Mouse (Mus musculus): ENCODE measurements around the gene 4931406P16Rik. TPM values are rescaled to one million over a fixed set of nuclear protein-coding genes. Genes with fewer than 3 reads are reported as not detected.

Gene 4931406P16Rik
- polyA plus RNA-seq, 1 experiment from 2014 or later: 26.9 TPM

- no peak for ATAC-seq
- Histone ChIP-seq H3K36me3 (no peaks in the 10 kb centered on the region), H3K4me1 (replicated peaks) (peaks cover 14% of the 10 kb centered on the region), H3K4me3 (replicated peaks) (no peak overlapping the region), H3K4me2 (replicated peaks) (no peak overlapping the region), H3K9ac (replicated peaks) (no peak overlapping the region), H3K27ac (no peak overlapping the region), H3K27me3 (no peaks in the 10 kb centered on the region), H3K9me3 (no peaks in the 10 kb centered on the region; the same call in 1 of the 2 replicates)
- 82% methylated on average over 5 of the region's 5 CpGs for WGBS
Observed at GRCm38 (mm10) chr7:34308586-34308985, 4.8 kb downstream of the 4931406P16Rik start.

GRCm38 (mm10) chr7:34305454-34305853 lies 7.9 kb downstream of the 4931406P16Rik start:
- Histone ChIP-seq H3K4me1 (replicated peaks) (no peaks in the 10 kb centered on the region), H3K36me3 (peaks cover 6% of the 10 kb centered on the region), H3K4me2 (replicated peaks) (no peak overlapping the region), H3K27ac (no peak overlapping the region), H3K9me3 (no peaks in the 10 kb centered on the region; the same call in 1 of the 2 replicates), H3K4me3 (replicated peaks) (no peak overlapping the region), H3K27me3 (no peaks in the 10 kb centered on the region), H3K9ac (replicated peaks) (no peak overlapping the region)
- WGBS: 81% methylated on average over 4 of the region's 4 CpGs
- ATAC-seq: no peak

- Histone ChIP-seq H3K36me3 (peaks cover 6% of the 10 kb centered on the region), H3K4me2 (replicated peaks) (no peak overlapping the region), H3K4me3 (replicated peaks) (no peak overlapping the region), H3K27ac (no peak overlapping the region), H3K4me1 (replicated peaks) (no peaks in the 10 kb centered on the region), H3K9ac (replicated peaks) (no peak overlapping the region), H3K9me3 (no peaks in the 10 kb centered on the region), H3K27me3 (no peaks in the 10 kb centered on the region)
- 97% methylated on average over 1 of the region's 1 CpGs for WGBS
- no peak for ATAC-seq
Observed at GRCm38 (mm10) chr7:34302651-34303050, 10.7 kb downstream of the 4931406P16Rik start.

- H3K36me3 ChIP-seq: peaks cover 6% of the 10 kb centered on the region
- H3K27me3 ChIP-seq: no peaks in the 10 kb centered on the region
- H3K27ac ChIP-seq: no peak overlapping the region
- ATAC-seq: no peak
- no peaks in the 10 kb centered on the region for H3K9me3 ChIP-seq
- H3K4me1 ChIP-seq (replicated peaks): no peaks in the 10 kb centered on the region
- H3K4me3 ChIP-seq (replicated peaks): no peak overlapping the region
- no peak overlapping the region for H3K4me2 ChIP-seq (replicated peaks)
- 92% methylated on average over 3 of the region's 3 CpGs for WGBS
- no peak overlapping the region for H3K9ac ChIP-seq (replicated peaks)
Observed at GRCm38 (mm10) chr7:34301952-34302351, 11.4 kb downstream of the 4931406P16Rik start.

- H3K27ac ChIP-seq: no peak overlapping the region
- whole genome bisulfite sequencing: 97% methylated on average over 2 of the region's 2 CpGs
- H3K4me3 ChIP-seq (replicated peaks): no peak overlapping the region
- ATAC-seq: no peak
- no peaks in the 10 kb centered on the region for H3K4me1 ChIP-seq (replicated peaks)
- no peak overlapping the region for H3K4me2 ChIP-seq (replicated peaks)
- H3K27me3 ChIP-seq: no peaks in the 10 kb centered on the region
- peaks cover 6% of the 10 kb centered on the region for H3K36me3 ChIP-seq
- H3K9me3 ChIP-seq: no peaks in the 10 kb centered on the region
- H3K9ac ChIP-seq (replicated peaks): no peak overlapping the region
Observed at GRCm38 (mm10) chr7:34298818-34299217, 14.5 kb downstream of the 4931406P16Rik start.

GRCm38 (mm10) chr7:34296124-34296523 lies 17.2 kb downstream of the 4931406P16Rik start:
- no peak overlapping the region for H3K4me3 ChIP-seq (replicated peaks)
- H3K27me3 ChIP-seq: no peaks in the 10 kb centered on the region
- H3K27ac ChIP-seq: no peak overlapping the region
- WGBS: 96% methylated on average over 3 of the region's 3 CpGs
- H3K9ac ChIP-seq (replicated peaks): no peak overlapping the region
- H3K4me2 ChIP-seq (replicated peaks): no peak overlapping the region
- no peaks in the 10 kb centered on the region for H3K4me1 ChIP-seq (replicated peaks)
- no peaks in the 10 kb centered on the region for H3K36me3 ChIP-seq
- no peak for ATAC-seq
- H3K9me3 ChIP-seq: no peaks in the 10 kb centered on the region

- no peaks in the 10 kb centered on the region for H3K27me3 ChIP-seq
- ATAC-seq: no peak
Observed at GRCm38 (mm10) chr7:34292633-34293032, 20.7 kb downstream of the 4931406P16Rik start.

GRCm38 (mm10) chr7:34291265-34291664 lies 22.1 kb downstream of the 4931406P16Rik start:
- Histone ChIP-seq H3K9me3 (no peaks in the 10 kb centered on the region), H3K4me3 (replicated peaks) (no peak overlapping the region), H3K27ac (no peak overlapping the region), H3K9ac (replicated peaks) (no peak overlapping the region), H3K4me2 (replicated peaks) (no peak overlapping the region), H3K4me1 (replicated peaks) (no peaks in the 10 kb centered on the region), H3K36me3 (no peaks in the 10 kb centered on the region), H3K27me3 (no peaks in the 10 kb centered on the region)
- 86% methylated on average over 1 of the region's 1 CpGs for WGBS
- ATAC-seq: no peak

More at GRCm38 (mm10) chr7:34292633-34293032, 20.7 kb downstream of the 4931406P16Rik start:
- Histone ChIP-seq H3K9ac (replicated peaks) (no peak overlapping the region), H3K4me1 (replicated peaks) (no peaks in the 10 kb centered on the region), H3K36me3 (no peaks in the 10 kb centered on the region), H3K9me3 (no peaks in the 10 kb centered on the region), H3K27ac (no peak overlapping the region), H3K4me3 (replicated peaks) (no peak overlapping the region), H3K4me2 (replicated peaks) (no peak overlapping the region)
- WGBS: 97% methylated on average over 2 of the region's 2 CpGs

GRCm38 (mm10) chr7:34290450-34291151 lies 22.8 kb downstream of the 4931406P16Rik start:
- no peak overlapping the region for H3K27ac ChIP-seq
- no peaks in the 10 kb centered on the region for H3K27me3 ChIP-seq
- no peak for ATAC-seq
- H3K4me1 ChIP-seq (replicated peaks): no peaks in the 10 kb centered on the region
- H3K4me3 ChIP-seq (replicated peaks): no peak overlapping the region
- no peaks in the 10 kb centered on the region for H3K9me3 ChIP-seq
- H3K4me2 ChIP-seq (replicated peaks): no peak overlapping the region
- H3K9ac ChIP-seq (replicated peaks): no peak overlapping the region
- no peaks in the 10 kb centered on the region for H3K36me3 ChIP-seq

- peaks cover 4% of the 10 kb centered on the region; the same call in 1 of the 2 replicates for H3K36me3 ChIP-seq
Observed at GRCm38 (mm10) chr7:34277656-34278055, 35.7 kb downstream of the 4931406P16Rik start.

GRCm38 (mm10) chr7:34276066-34276465 lies 37.3 kb downstream of the 4931406P16Rik start:
- H3K4me2 ChIP-seq (replicated peaks): no peak overlapping the region
- no peak overlapping the region for H3K4me3 ChIP-seq (replicated peaks)
- WGBS: 90% methylated on average over 3 of the region's 3 CpGs
- H3K27ac ChIP-seq: no peak overlapping the region
- H3K9me3 ChIP-seq: no peaks in the 10 kb centered on the region
- ATAC-seq: no peak
- no peaks in the 10 kb centered on the region for H3K27me3 ChIP-seq
- H3K36me3 ChIP-seq: peaks cover 4% of the 10 kb centered on the region; the same call in 1 of the 2 replicates
- H3K9ac ChIP-seq (replicated peaks): no peak overlapping the region
- H3K4me1 ChIP-seq (replicated peaks): no peaks in the 10 kb centered on the region

More at GRCm38 (mm10) chr7:34277656-34278055, 35.7 kb downstream of the 4931406P16Rik start:
- H3K4me2 ChIP-seq (replicated peaks): no peak overlapping the region
- no peak overlapping the region for H3K4me3 ChIP-seq (replicated peaks)
- ATAC-seq: no peak
- no peaks in the 10 kb centered on the region for H3K9me3 ChIP-seq
- no peaks in the 10 kb centered on the region for H3K27me3 ChIP-seq
- WGBS: 96% methylated on average over 2 of the region's 2 CpGs
- H3K9ac ChIP-seq (replicated peaks): no peak overlapping the region
- H3K27ac ChIP-seq: no peak overlapping the region
- no peaks in the 10 kb centered on the region for H3K4me1 ChIP-seq (replicated peaks)

GRCm38 (mm10) chr7:34272465-34272864 lies 40.9 kb downstream of the 4931406P16Rik start:
- WGBS: 65% methylated on average over 4 of the region's 4 CpGs

More at GRCm38 (mm10) chr7:34272465-34272864, 40.9 kb downstream of the 4931406P16Rik start:
- H3K4me3 ChIP-seq (replicated peaks): no peak overlapping the region
- no peak overlapping the region for H3K9ac ChIP-seq (replicated peaks)
- H3K27ac ChIP-seq: no peak overlapping the region
- H3K9me3 ChIP-seq: no peaks in the 10 kb centered on the region
- H3K36me3 ChIP-seq: peaks cover 4% of the 10 kb centered on the region; the same call in 1 of the 2 replicates
- H3K4me2 ChIP-seq (replicated peaks): no peak overlapping the region
- no peaks in the 10 kb centered on the region; the same call in 1 of the 2 replicates for H3K4me1 ChIP-seq (replicated peaks)
- no peaks in the 10 kb centered on the region for H3K27me3 ChIP-seq
- no peak for ATAC-seq
